Mouse (Mus musculus) ovary, postnatal 36 days (tissue): Measurements from ENCODE around the gene Ppp1r12b.
A peak's percentile ranks its signal among the peaks of the same experiment; 100 is the strongest.

ENCODE experiments used
- DNase-seq: peaks from one replicate; pipeline ENCODE4 v3.0.0; 2022; ENCODE audit warnings: low spot score, mixed read lengths

Gene Ppp1r12b

DNA sequence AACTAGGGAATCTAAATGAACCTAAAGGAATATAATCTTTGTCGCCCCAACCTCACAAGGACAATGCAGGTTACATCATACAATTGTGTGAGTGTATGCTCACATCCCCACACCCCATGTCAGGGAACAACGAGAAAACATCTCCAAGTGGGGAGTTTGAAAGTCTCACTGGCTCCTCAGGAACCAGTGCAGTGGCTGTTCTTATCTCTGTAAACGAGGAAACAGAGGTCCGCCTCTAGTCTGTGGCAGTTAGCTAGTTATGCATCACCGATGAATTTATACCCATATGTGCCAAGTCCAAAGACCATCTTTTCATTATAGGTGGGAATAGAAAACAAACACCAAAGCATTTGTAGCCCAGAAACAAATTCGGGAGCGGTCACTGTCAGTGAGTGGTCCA, 194.2 kb downstream of the Ppp1r12b start:
- DNase-seq, result no peak

DNA sequence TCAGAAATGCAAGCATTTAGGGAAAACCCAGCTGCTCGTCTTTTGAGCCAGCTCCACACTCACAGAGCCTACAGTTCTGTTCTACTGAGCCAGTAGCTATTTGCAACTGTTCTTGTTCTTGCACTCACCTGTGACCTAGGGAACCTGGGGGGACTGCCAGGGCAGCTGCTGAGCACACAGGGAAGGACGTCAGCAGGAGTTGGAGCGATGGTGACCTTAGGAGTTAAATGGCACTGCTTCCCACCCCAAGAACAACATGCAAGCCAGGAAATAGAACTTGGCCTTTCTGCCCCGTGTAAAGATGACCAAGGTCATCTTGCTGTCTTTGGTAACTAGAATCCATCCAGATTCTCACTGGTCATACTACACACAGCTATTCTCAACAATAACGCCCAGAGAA, 195.1 kb downstream of the Ppp1r12b start:
- no peak for DNase-seq

DNA sequence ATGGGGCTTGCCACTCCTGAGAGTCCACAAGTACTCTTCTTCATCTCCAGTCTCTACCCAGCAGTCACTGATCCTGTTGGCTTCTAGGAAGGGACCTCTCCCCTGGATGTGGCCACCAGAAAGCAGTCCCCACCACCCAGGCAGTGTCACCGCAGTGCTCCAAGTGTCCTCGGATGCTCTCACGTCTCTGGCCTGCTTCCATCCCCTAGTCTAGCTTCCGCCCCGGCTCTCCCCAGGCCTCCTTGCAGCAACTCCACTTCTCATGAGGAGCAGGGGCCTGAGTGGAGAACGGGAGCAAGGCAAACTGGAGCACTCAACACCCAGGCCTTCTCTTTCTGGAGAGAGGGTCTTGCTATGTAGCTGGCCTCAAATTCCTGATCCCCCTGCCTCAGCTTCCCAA, 196.6 kb downstream of the Ppp1r12b start:
- DNase-seq, result no peak

DNA sequence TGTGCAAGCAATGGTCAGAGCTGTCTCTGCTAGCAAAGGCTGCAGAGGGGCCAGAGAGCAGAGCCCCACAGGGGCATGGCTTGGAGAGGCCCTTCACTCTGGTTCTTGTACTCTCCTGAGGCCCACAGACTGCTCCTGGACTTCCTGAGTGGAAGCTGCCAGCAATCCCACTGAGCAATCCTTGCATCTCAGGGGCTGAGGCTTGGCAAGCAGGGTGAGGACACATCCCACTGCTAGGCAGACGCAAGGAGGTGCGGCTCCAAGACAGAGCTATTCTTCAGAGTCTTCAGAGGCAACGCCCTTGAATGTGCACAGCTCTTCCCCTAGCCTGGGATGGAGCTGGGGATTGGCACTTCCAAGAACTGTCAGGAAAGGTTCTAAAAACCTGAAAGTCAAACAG, 198.5 kb downstream of the Ppp1r12b start:
- no peak for DNase-seq

DNA sequence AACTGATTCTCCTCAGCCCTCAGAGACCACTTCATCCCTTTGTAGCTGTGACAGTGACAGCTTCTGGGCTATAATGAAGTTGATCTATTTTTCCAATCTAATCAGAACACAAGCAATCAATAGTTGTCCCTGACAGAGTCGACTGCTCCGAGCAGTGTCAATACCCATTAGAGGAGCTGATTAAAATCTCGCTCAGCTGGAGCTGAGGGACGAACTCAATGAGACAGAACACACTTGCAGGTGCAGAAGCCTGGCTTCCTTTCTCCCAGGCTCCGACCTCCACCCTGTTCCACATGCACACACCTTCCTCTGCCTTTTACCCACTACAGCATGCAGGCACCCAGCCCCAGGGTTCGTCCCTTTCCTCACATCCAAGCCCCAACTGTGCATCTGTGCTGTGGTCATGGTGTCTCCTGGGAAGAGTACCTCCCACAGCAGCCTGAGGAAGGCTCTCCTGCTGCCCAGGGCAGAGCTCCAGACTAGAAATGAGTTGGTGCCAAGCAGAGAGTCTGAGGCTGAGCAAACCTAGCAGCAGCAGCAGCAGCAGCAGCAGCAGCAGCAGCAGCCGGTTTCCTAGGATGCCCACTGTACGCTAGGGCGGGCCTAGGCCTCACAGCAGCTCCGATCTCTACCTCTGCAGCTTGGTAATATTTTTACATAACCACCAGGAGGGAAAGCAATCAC, 199.4 kb downstream of the Ppp1r12b start:
- DNase-seq, result no peak

DNA sequence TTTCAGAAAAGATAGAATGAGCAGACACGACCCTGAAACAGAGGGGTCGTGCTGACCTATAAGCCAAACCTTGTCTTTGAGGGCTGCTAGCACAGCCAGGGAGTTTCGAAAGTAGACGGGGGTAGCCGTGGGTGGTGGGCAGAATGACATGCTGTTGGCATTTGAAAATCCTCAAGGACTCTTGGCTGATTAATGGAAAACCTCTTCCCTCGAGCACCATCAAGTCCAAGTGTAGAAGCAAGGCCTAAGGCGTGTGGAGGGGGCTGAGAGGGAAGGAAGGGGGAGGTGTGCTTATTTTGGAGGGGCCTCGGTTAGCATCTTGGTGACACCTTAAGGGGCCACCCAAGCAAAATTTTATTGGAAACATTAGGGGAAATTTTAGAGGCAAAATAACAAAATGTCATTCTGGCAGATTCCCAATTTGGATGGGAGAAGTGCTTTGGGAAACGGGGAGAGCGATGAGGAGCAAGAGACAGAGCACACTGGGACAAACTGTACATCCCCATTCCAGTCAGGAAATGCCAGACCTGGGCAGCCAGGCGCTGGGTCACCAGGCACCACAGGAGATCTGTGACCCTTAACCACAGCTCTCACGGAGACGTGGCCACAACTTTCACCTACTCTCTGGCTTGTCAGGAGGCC, 200.1 kb downstream of the Ppp1r12b start:
- no peak for DNase-seq

DNA sequence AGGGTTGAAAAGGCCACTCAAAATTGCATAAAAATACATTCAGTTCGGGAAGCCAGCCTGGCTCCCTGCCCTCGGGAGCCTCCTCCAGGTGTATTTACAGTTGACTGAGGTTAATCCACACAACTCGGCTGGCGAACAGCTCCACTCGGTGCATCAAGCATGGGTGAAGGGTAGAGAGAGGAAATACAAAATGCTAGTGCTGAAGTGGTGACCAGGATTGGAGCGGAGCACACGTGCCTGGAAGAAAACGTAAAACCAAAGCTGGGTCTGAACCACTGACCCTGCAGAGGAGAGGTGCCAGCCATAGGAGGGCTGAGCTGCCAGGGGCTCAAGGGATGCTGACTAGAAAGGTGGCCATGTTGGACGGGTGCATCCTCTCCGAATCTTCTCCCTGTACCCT, 200.9 kb downstream of the Ppp1r12b start:
- DNase-seq, result no peak

DNA sequence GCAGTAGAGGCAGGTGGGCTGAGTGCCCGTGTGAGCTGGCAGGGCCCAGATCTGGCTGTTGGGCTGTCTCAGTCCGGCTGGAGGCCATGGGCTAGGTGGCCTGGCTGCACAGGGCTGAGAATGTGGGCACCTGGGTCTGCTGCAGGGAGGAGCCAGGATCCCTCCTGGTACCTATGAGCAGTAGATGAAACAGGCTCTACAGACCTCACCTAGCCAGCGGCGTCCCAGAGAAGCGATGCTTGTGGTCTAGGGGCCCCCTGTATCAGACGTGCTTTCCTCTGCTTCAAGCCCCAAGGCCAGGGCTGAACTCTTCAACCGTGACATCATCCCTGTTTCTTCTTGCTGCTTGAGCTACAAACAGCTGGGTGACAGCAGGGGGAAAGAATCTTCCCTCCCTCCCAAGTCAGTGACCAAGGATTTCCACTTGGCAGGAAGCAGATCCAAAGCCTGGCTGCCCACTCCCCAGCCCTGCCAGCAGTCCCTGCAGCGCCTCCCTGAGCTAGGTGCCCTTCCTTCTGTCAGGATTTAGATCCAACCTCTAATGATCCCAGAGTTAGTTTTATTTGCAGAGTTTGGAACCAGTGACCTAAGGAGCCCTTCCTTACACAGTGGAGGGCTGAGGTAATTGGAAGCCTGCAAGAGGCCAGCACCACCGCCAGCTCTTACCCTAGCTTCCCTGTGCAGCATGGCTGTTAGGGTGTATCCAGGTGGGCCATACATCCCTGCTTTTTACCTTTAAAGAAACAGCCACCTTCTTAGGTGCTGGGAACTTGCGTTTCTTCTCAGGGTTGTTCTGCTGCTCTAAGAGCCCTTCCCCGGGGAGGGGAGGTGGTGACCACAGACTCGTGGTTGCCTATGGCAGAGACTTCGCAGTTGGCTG, 201.8 kb downstream of the Ppp1r12b start:
- no peak for DNase-seq

DNA sequence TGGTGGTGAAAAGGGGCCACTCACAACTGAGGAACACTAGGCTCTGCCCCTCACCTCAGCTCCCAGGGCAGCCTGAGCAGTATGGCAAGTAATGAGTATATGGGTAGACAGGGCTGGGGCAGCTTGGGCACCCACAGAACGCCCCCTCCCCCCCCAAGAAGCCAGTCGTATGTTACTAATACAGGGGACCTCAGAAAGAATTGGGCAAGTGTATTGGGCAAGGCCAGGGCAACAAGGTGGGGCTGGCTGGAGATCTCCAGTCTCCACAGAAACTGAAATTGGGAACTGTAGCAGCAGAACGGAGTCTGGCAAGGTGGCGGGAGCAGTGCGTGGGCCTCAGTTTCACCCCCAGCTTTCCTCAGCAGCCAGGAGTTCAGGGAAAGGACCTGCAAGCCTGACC, 203.3 kb downstream of the Ppp1r12b start:
- DNase-seq, result no peak

DNA sequence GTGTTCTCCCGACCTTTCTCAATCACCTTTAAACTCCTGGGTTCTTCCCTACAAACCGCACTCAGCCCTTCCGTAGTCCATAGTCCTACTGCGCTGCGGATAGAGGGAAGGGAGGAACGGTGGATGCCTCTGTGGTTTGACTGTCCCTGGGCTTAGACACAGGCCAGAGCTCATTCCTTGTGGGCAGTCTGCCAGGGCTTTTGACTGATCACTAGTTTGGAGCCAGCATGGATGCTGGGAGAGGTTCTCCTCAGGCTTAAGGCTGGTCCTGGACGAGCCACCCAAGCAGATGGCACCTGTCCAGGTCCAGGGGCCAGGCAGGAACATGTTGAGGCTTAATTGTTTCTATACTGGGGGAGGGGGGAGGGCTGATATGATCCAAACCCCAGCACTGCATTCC, 205.9 kb downstream of the Ppp1r12b start:
- no peak for DNase-seq

DNA sequence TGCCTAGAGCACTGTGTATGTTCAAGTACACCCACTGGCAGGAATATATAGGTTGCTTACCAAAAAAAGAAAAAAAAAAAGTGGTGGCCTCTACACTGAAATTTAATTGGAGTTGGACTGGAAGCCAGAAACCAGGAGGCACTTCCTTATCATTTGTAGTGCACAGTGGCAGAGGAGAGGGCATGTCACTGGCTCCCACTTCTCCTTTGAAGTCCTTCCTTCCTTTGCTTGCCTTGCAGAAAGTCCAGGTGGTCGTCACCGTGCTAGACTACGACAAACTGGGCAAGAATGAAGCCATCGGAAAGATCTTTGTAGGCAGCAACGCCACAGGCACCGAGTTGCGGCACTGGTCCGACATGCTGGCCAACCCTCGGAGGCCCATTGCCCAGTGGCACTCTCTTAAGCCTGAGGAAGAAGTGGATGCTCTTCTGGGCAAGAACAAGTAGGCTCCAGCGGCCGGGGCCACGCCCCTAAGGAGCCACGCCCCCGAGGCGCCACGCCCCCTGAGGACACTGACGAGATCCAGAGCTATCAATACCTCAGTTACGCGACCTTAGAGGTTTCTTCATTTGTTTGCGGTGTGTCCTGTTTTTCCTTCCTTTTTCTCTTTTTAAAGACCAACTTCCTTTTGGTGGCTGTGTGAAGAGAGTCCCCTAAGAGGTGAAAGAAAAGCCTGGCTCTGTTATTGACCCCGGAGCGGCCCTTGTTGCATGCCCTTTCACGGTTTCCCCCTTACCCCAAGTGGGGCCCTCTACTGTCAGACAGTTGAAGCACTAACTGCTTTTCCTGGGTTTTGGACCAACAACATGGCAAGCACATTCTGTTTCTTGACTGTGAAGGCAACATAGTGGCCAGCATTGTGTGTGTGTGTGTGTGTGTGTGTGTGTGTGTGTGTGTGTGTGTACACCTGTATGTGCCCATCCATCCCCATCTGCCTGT, 208.2 kb downstream of the Ppp1r12b start:
- DNase-seq, result peak; percentile 58

DNA sequence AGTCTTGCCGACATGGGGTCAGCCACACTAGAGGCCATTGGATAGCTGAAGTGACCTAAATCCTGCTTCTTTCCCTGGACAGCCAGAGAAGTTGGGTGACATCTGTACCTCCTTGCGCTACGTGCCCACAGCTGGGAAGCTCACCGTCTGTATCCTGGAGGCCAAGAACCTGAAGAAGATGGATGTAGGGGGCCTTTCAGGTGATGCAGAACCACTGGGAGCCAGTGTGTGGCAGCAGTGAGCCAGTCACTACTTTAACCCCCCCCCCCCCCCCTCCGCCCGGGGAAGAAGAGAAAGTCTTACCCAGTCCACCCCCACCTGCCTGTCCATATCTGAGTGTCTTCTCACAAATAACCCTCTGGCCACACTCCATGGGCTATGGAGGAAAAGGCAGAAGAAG, 210.1 kb downstream of the Ppp1r12b start:
- DNase-seq, result no peak

DNA sequence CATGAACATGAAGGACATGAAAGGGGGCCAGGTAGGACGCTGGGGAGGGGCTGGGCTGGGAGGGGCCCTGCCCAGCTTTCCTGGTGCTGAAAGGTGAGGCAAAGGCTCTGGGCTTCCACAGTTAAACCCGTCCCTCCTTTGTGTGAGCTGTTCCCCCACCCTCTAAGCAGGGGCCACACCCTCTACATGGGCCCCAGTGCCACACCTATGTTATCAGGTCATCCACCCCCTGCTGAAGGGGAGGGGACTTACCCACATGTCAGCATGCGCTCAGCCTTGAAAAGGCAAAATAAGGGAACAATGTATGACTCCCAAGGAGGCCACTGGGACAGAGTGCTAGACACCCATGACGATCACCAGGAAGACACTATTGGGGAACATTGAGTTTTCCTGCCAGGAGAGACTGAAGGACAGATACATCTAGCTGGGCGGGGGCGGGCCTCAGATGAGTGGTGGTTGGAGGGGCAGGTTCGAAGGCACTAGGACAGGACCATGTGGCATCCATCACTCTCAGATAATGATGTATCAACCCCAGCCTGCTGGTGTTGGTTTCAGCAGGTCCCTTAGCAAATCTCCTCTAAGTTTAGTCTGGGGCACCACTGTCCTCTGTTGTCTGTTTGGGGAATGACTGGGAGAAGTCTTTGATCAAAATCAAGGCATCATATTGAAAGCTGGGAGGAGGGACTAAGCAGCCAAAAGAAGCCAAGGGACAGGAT, 213.6 kb downstream of the Ppp1r12b start:
- no peak for DNase-seq

DNA sequence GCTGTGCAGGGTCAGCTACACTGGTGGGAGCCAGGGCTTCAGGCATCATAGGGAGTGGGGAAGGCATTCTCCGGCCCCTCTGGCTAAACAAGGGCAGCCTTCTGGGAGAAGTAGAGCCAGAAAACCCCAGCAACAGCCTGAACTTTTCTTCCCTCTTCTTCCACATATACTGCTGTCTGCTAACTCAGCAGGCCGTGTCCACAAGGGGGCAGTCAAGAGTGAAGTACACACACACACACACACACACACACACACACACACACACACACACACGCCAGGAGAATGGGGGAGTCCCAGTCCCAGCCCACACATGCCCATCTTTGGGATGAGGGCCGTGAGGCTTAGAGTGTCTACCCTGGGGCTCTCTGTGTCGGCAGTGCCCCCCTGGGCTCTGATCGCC, 214.3 kb downstream of the Ppp1r12b start:
- DNase-seq, result no peak

DNA sequence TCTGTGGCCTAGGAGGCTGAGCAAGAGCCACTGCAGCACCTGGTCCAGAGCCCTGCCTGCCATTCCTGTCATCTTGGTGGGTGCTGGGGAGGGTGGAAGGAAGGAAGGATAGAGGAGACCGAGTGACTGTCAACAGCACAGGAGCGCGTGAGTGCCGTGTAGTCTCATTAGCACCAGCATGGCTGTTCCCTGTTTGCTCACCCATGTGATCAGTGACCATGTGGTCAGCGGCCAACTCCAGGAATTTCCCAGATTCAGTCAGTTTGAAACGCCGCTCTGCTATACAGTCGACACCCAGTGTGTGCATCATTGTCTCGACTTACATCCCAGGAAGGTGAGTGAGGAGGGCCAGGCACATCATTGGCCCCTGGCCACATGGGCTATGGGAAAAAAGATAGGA, 218.3 kb downstream of the Ppp1r12b start:
- no peak for DNase-seq

DNA sequence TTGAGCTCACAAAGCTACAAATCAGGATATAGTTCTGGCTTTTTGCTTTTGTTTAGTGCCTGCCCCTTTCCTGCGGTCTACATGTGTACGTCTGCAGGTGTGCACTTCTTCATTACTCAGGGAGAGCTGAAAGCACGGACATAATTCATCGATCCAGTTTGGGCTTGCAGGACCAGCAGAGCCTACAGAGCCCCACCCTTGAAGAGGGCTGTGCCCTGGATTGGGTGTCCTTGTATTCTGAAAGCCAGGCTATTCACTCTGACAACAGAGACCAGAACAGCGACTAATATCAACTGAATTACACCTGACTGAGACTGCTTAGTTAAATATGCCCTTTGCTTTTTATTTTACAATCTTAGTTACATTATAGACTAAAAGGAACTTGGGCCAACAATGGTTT, 222.1 kb downstream of the Ppp1r12b start:
- DNase-seq, result no peak

DNA sequence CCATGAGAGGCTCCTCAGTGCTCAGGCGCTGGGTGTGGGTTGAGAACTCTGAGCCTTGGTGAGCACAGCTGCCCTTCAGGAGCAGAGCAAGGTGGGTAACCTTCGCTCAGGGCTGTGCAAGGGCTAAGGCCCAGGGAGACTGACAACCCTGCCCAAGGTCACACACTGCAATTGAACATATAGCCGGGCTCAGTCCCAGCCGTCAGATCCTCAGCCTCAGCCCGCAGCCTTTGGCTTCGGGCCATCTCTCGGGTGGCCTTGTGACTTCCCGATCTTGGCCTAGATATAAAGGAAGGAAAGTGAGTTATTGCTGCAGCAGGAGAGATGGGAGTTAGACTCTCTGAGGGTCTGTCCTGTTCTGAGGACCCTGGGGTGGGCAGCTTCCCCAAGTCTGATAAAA, 228.5 kb downstream of the Ppp1r12b start:
- peak; percentile 49 for DNase-seq

DNA sequence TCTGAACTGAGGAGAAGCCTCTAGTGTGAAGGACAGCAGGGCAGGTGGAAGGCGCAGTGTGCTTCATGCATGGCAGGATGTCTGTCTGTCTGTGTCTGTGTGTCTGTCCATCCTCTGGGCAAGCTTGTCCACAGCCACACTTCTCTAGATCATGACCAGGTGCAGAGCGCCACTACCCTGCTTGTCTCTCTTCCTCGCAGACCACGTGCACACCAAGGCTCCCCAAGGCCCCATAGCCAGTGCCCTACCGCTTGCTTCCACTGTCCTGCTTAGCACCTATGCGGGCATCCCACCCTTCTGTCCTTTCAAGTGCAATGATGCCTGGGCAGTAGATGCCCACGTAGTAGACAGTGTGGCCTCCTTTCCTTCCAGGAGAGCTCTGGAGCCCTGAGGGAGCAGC, 229.3 kb downstream of the Ppp1r12b start:
- no peak for DNase-seq

DNA sequence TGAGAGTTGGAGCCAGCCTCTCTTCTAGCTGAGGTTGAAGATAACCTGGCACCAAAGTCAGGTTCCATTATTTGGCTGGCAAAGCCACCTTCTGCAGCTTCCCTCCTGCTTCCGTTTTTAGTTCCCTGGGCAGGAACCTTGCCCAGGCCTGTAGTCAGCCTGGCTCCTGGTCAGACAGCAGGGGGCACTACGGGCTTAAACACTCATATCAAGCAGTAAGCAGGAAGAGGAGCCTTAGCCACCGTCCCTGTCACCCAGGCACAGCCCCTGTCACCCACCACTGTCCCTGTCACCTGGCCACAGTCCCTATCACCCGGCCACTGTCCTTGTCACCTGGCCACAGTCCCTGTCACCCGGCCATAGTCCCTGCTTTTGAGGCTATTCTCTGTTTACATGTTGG, 230.5 kb downstream of the Ppp1r12b start:
- DNase-seq, result peak; percentile 51

DNA sequence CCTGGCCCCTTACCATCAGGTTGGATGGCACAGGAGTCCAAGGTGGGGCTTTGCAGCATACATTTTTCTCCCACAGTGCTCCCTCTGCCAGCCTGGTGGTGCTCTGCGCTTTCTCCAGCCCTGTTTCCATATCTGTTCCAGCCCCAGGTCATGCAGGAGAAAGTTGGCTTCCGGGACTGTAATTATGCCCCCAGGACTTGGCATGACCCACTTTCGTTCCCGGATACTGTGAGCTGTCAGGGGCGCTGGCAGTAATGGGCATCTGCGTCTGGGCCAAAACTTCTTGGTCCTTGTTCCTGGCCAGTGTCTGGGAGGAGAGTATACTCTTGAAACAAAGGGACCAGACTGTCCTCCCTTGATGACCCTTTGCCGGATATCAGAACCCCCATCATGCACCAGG, 232.9 kb downstream of the Ppp1r12b start:
- DNase-seq, result no peak

DNA sequence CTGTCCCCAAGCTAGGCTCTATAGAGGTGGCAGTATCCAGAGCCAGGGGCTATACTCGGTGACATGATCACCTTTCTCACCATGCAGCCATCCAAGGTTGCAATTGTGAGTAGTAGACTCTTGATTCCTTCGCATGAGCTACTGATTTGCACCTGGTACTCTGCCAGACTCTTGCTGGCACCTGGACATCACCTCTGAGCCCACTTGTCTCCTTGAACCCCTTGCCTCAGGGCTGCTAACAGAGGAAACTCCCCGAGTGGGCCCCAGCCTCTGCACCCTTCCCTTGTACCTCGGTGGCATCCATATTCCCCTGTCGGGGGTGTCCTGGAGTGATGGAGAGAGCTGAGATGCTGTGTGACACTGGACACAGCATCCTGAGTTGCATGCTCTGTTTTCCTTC, 234.3 kb downstream of the Ppp1r12b start:
- no peak for DNase-seq
